Mouse (Mus musculus) liver (tissue): ENCODE data around the gene Gstp3.
A peak's percentile ranks its signal among the peaks of the same experiment; 100 is the strongest.
"Not testable (repeated sequence)": the region's sequence is repeated elsewhere in the genome, so short reads cannot be mapped to it uniquely, and the experiment has no call there.

ENCODE experiments used
- DNase-seq: peaks from one replicate; pipeline ENCODE4 v3.0.0-alpha.2; 2020; ENCODE audit warnings: mixed read lengths

Gstp3 gene

GRCm38 (mm10) chr19:4060044-4060898, 902 bp upstream of the Gstp3 start:
- DNase-seq = not testable (repeated sequence)

DNA sequence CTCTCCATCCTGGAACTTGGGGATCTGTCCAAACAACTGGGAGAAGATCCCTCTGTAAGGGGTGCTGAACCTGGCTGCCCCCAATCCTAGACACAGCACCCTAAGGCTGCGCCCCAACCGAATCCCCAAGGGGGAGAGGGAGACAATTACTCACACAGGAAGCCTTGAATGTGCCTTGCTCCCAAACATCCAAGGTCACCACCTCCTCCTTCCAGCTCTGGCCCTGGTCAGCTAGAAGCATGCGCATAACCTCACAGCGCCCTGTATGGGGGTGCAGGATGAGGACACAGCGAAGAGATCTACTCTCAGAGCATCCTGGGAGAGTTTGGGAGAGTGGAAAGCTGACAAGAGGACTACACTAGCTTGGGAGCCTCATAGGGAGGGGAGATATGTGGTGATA, 788 bp downstream of the Gstp3 start:
- no peak for DNase-seq

DNA sequence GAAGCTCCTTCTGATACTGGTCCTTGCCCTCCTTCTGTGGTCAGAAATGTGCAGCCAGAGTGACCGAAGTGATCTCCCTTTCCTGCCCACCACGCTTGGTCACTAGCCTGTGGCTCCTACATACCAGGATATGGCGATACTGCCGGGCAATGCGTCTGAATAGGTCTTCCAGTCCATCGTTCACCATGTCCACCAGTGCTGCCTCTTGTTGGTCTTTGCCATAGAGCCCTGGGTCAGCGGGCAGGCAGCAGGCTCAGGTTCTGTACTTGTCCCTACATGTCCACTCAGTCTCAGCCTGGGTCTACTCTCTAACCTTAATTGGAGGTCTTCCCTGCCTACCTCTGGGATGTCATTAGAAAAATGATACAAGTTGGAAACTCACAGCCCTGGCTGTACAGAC, 1.4 kb downstream of the Gstp3 start:
- no peak for DNase-seq

- DNase-seq = no peak
These were observed 2.0 kb downstream of the Gstp3 start for GRCm38 (mm10) chr19:4057389-4057788.

DNA sequence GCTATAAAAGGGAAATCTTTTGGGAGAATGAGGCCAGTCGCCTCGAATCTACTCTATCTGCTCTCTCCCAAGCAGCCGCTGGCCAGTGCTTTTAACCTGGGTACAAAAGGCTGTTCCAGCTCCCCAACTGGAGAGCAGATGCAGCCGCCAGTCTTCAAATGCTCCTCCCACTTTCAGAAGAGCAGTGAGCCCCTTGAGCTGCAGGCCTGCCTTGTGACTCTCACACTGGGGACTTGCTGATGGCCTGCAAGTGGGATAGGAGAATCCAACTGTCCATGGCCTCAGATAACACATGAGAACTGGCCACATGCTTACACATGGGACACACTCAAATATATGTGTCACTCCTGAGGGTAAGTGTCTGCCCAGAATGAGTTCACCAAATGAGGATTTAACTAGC, 2.6 kb downstream of the Gstp3 start:
- no peak for DNase-seq

DNA sequence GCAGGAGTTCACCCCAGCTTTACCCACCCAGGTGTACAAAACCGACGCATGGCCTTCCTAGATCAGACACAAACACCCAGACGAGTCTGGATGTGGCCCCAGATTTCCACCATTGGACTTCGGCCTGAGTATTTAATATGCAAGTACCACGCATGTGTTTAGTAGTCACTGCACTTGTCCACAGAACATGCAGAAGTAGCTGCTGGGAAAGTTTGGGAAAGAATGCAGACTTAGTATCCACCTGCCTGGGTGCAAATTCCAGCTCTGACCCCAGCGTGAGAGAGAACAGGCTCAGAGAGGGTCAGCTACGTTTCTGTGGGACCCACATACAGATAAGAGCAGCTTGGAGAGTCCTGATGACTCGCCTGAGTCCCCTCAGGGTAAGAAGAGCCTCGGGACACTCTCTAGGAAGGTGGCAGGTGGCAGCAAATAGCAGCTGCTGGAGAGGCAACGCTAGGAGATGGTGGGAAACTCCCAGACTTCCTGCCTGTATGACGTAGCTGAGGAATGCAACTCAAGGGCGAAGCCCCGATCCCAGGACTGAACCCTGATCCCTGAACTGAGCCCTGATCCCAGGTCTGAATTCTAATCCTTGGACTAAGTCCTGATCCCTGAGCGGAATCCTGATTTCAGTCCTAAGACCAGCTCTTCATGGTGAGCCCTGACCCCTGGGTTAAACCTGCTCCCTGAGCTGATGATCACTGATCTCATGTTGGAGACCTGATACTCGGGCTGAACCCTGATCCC, 3.2 kb downstream of the Gstp3 start:
- no peak for DNase-seq

DNA sequence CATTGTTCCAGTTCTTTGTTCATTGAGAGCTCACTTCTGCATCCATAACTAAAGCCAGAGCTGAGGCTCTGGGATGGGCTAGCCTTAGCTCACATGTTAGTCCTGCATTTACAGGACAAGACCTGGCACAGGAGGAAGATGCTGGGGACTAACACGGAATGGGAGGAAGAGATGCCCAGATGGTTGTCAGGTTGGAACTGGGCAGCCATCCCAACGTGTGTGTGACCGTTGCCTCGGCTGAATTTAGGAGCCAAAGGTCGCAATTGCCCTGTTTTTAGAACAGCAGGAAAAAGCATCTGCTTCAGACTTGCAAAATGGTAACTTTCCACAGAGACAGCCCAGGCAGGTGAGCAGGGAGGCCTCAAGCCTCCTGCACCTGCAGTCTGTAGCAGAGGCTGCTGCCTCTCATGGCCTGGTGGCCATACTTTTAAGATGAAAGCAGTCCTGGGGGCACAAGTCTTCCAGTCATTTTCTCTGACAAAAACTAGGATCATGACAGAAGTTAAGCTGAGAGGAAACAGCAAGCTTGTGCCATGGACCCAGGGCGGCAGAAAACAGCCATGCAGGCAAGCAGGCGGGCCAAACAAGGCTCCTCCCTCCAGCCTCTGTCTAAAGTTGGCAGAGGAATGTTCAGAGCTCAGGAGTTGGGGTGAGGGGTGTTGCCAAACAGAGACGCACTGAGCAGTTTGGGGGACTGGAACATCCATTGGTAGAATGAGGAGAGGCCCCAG, 4.0 kb downstream of the Gstp3 start:
- no peak for DNase-seq

DNA sequence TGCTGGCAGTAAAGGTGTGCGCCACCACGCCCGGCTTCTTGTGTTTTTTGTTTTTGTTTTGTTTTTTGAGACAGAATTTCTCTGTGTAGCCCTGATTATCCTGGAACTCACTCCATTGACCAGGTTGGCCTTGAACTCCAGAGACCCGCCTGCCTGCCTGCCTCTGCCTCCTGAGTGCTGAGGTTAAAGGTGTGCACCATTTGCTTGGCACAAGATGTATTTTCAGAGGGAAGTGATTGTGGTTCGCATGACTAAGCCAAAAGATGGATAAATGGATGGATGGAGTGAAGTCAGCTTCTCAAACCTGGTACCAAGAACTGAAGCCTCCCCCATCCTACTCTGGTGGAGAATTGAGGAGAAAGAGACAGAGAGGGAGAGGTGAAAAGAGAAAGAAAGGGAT, 4.8 kb downstream of the Gstp3 start:
- DNase-seq = no peak

GRCm38 (mm10) chr19:4052516-4053030, 6.8 kb downstream of the Gstp3 start:
- no peak for DNase-seq

- DNase-seq = peak; percentile 79
These were observed 7.4 kb downstream of the Gstp3 start for GRCm38 (mm10) chr19:4051741-4052515.

- DNase-seq = peak; percentile 45
These were observed 8.4 kb downstream of the Gstp3 start for GRCm38 (mm10) chr19:4051016-4051415.

GRCm38 (mm10) chr19:4049069-4049468, 10.3 kb downstream of the Gstp3 start:
- not testable (repeated sequence) for DNase-seq

DNA sequence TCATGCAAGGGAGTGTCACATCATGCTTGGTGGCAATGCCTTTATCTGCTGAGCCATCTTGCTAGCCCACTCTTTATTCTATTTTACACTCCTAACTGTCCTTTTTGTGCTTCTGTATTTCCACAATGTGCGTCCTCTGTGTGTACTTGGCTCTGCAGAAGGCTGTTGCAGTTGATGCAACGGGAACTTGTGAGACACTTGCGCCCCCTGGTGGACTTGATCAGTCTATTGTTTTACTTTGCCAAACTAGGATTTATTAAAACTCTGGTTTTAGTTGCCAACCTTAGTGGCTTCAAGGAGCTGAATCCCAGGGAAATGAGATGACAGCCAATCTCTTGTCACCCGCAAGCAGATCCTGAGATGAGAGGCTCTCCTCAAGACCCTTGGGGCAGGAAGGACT, 11.5 kb downstream of the Gstp3 start:
- peak; percentile 90 for DNase-seq

DNA sequence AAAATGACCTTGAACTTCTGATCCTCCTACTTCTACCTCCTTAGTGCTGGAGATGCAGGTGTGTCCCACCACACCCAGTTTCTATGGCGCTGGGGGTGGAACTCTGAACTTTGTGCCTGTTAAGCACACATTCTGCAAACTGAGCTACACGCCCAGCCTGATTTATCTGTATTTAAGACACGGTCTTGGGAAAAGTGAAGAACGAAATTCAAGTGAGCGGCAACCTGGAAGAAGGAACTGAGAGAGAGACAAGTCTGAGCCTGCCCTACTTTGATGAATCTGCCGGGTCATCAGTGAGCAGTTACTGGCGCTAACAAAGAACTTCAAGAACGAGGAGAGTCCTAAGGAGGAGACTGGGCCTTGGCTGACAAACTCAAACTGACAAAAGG, 12.5 kb downstream of the Gstp3 start:
- DNase-seq = peak; percentile 84

GRCm38 (mm10) chr19:4045966-4046865, 13.2 kb downstream of the Gstp3 start, which contains the start of gene Gstp2:
Gstp2 (minus strand) TSS chr19:4046023.
- peak; percentile 83 for DNase-seq

DNA sequence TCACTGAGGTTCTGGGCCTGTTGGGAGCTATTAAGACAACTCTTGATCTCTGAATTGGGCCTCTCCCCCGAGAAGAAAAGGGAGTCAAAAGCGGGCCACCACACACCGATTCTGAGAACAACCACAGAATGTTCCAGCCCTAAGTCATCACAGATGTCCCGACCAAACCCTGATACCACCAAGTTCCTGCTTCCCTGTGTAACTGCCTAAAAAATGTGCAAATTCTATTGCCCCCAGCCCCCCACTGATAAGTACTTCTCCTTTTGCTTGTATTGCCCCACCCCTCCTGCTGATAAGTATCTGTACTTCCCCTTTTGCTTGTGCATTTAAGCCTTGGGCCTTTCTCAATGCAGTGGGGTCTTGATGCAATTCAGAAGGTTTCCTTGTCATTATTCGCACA, 15.3 kb downstream of the Gstp3 start:
- not testable (repeated sequence) for DNase-seq

- peak; percentile 50 for DNase-seq
These were observed 17.2 kb downstream of the Gstp3 start for GRCm38 (mm10) chr19:4042124-4042523.

DNA sequence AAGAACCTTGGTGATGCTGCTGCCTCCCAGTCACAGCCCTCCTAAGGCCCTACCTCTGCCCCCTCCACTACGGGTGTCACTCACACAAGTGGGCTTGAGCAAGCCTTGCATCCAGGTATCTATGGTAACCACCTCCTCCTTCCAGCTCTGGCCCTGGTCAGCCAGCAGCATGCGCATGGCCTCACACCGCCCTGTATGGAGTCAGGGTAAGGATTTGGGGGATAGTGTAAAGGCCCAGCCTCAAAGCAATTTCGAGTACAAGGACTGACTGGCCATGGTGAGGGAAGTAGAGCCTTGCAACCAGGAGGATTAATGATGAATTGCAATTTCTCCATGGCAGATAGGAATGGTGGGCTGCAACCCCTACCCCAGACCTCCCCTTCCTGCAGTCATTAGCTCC, 17.9 kb downstream of the Gstp3 start:
- not testable (repeated sequence) for DNase-seq

DNA sequence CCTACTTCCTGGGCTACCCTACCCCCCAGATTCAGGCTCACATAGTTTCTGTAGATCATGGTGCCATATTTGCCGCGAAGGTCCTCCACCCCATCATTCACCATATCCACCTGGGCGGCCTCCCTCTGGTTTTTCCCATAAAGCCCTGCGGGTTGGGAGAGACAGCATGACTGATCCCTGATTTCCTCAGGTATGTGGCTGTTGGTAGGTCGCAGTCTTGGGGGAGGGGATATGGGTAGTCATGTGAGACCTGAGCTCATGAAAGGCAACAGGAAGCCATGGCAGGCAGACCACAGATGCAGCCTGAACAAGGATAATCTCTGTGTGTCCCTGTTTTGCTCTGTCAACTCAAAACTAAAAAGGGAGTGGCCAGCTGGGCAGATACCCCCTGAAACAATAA, 18.4 kb downstream of the Gstp3 start:
- DNase-seq = not testable (repeated sequence)

GRCm38 (mm10) chr19:4037788-4038232, 21.6 kb downstream of the Gstp3 start, which contains the start of gene Gstp1:
Gstp1 (minus strand) TSS chr19:4037985.
- DNase-seq = peak; percentile 90
